Mouse (Mus musculus) bone marrow, adult 2 months (tissue): ENCODE data around the gene Tgfbi.

Experiments
- CTCF ChIP-seq: fragments of 200-500 bp; IDR thresholded peaks from 2 replicates; pipeline ENCODE4 v1.5.1; 2011; ENCODE audit warnings: low read length, control low read depth; ENCODE audit not compliant: control insufficient read depth, insufficient read depth
- POLR2A ChIP-seq: fragments of 200-500 bp; IDR thresholded peaks from 2 replicates; pipeline ENCODE4 v1.6.1; 2011; ENCODE audit warnings: low read depth, mild to moderate bottlenecking, control low read depth, low read length, borderline replicate concordance; ENCODE audit not compliant: control insufficient read depth

DNA sequence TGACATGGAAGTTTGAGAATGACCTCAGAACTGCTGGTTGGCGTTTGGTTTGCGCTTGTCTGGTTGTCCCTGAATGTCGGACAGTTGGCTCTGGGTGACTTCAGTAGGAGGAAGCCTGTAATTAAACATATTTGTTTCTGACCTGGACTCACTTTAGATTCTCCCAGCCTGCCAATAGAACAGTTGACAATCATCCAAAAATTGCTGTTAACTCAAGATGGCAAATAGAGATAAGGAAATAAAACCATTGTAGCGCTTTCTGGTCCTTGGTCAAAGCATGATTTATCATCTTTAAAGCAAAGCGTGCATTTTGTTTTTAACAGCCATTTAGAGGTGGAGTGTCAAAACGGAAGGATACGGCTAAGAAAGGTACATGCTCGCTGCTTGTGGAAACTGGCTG is 37.7 kb upstream of the Tgfbi start:
- TF ChIP-seq POLR2A (no peak), CTCF (no peak)
